Mouse (Mus musculus): ENCODE results near the gene Klk9.

Klk9 gene

DNA sequence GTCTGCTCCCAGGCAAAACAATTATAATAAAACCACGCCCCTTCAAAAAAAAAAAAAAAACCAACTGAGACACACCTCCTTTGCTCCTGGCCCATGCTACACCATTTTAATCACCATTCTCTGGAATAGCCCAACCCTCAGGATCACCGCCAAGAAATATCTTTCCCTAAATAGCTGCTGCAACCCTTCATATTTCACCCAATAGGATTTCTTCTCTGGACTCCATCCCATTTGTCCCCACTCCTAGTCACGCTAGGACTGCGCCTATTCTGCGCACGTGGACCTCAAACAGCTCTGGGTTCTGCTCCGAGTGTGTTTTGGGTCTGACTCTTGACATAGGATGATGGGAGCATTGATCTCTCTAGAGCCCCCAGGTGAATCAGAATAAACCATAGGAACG lies 4.7 kb downstream of the Klk9 start:
- DNase-seq (ENCODE audit: low read depth), result no peak

DNA sequence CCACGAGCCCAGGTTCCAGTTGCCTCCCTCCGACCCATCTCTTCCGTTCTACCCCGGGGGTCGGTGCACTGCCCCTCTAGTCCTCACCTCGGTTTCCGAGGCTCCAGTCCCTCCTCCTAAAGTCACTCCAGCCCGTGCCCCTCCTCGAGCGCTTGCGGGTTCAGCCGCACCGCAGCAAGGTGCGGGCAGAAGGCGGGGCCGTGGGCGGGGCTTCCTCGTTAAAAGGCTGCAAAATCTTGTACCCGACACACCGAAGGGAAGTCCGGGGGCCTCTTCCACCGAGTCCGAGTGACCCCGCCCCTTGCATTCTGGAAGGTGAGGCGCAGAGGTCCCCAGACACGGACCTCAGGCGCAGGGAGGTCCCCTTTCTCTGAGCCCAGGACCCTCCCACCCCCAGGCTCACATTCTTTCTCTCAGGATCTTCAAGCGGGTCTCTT lies 5.7 kb downstream of the Klk9 start, which contains the start of gene Klk8:
Gene Klk8, plus strand, starts transcription at position 245 of the 437 bp plus-strand sequence.
- DNase-seq (ENCODE audit: low read depth), result peak; percentile 23

DNA sequence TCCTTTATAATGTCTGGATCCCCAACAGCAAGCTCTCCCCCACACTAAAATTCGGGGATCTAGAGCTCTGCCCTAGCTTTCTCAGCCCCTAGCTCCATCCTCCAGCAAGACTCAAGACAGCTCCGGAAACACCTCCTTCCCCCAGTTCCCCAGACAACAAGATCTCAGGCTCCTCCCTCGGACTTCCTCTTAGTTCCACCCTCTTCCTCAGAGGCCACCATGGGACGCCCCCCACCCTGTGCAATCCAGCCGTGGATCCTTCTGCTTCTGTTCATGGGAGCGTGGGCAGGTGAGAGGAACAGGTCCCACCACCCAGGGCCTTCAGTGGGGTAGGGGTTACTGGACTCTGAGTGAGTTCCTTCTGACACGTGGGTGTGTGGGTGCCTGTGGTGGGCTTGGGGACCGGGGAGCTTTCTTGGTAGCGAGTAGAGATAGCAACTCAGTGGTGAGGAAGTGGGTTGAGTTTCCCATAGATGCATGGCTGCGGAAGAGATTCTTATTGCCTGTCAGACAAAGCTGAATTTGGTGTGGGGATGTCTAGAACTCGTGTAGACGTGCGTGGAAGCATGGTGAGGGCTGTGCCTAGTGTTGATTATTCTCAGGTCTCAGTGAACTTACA lies 6.3 kb downstream of the Klk9 start:
- DNase-seq (ENCODE audit: low read depth), result peak; percentile 16

DNA sequence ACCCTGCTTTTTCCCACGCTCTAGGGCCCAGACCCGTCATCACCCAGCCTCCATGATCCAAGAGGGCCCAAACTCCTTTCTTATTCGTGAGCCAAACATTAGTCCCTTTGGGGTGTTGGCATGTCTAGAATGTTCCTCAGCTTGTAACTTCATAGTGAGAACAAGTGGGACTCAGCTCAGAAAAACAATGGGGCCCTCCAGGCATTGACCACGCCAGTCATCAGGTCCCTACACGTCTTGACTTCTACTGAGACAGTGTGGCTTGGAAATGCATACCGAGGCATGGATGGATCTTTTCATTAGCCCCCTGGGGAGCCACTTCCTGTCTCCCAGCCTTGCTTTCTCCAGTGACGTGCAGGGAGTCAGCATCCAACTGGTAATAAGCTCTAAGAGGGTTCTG lies 8.2 kb downstream of the Klk9 start:
- no peak for DNase-seq (ENCODE audit: low read depth)

DNA sequence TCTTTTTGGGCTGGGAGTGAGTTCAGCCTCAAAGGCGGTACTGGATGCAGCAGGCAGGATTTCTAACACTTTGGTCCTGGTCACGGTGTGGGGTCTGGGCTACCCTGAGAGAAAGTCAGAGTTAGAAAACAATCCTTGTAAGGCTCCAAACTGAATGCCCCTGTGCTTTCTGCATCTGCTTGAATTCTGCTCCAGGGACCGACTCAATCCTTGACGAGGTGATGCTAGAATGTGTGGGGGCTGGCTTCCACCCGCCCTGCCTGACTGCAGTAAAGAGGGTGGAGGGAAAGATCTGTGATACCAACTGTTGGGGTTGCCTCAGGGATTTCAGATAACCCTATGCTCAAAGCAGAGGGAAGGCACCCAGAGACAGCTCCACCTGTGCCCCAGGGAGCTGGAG lies 19.3 kb downstream of the Klk9 start, which contains the start of gene Klk7:
Gene Klk7, plus strand, starts transcription at position 301 of the 400 bp plus-strand sequence.
- DNase-seq (ENCODE audit: low read depth), result no peak

DNA sequence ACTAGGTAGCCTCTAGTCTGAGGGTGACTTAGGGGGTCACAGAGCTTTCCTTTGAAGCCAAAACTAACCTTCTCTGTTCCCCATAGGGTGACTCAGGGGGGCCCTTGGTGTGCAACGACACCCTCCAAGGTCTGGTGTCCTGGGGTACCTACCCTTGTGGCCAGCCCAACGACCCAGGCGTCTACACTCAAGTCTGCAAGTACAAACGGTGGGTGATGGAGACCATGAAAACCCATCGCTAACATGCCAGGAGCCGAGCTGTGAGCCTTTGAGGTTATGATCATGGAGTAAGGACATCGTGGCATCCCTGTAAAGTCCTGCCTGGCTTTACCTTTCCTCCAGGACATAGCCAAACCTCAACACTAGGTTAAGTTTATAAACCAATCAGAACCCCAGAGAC lies 23.5 kb downstream of the Klk9 start:
- no peak for DNase-seq (ENCODE audit: low read depth)

DNA sequence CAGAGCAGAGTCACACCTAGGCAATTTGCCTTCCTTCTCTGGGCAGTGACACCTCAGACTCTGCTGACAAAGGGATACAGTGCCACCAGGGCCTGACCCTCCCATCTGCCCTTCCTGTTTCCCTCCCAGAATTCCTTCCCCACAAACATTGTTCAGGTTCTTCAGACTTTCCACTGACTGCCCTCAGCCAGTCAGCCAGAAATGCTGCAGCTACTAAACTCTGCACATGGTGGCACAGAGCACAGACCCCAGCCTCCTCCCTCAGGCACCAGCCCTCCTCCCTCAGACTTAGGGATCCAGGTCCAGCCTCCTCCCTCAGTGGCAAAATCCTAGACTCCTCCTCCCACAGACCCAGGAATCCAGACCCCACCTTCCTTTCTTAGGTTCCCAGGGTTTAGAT lies 25.1 kb downstream of the Klk9 start:
- no peak for DNase-seq (ENCODE audit: low read depth)

DNA sequence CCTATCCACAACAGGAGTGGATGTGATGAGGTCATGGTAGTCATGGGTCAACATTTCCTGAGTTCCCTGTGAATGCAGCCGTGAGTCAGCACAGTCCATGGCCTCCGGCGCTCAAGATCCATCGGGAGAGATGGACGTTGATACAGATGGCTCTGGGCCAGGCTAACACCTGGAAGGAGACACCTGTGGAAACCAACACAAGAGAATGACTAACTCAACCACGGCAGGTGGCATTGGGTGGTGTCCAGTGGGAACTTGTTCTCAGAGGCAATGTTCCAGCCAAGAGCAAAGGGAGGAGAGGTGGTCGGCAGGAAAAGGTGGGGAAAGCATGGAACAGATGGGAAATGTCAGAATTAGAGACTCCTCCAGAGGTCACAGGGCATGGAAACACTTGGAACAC lies 29.9 kb downstream of the Klk9 start:
- no peak for DNase-seq (ENCODE audit: low read depth)

DNA sequence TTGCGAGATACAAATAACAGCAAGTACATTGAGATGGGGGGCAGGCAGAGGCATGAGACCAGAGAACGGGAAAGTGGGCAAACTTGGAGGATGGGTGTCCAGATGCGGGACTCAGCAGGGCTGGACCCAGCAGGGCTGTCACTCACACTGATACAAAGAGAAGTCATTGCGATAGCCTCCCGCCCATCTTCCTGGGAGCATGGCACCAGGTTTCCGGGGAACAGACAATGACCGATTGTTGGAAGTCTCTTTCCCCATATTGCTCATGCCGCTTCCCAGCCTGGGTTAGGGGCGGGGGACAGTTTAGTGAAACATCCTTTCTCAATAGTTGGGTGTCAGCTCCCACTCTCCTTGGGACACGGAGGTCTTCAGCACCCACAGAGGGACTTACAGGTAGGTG lies 32.5 kb downstream of the Klk9 start, which contains the start of gene Klk6:
Gene Klk6, plus strand, starts transcription at position 301 of the 400 bp plus-strand sequence.
- DNase-seq (ENCODE audit: low read depth), result no peak

DNA sequence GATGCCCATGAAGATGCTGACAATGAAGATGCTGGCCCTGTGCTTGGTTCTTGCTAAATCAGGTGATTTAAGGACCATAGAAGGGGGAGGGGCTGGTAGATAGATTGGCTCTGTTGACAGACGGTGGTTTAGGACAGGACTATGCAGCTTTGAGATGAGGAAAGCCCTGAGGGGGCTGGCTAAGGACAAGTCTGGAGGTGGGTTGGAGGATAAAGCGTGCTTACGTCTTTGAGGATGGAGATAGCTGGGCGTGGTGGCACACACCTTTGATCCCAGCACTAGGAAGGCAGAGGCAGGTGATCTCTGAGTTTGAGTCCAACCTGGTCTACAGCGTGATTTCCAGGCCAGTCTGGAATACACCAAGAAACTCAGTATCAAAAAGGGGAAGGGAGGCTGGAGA lies 34.4 kb downstream of the Klk9 start:
- no peak for DNase-seq (ENCODE audit: low read depth)

DNA sequence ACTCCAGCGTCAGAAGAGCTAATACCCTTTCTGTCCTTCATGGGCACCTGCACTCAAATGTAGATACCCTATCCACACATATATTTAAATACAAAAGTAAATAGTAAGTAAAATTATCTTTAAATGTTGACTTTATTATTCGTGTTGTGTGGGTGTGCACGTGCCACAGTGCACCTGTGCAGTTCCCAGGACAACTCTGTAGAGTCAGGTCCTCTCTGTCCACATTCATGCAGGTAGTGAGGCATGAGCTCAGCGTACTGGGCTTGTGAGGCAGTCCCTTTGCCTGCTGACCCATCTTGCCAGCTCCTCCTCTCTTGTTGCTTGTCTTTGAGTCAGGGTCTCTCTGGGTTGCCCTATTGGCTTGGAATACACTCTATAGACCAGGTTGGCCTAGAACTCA lies 36.0 kb downstream of the Klk9 start:
- no peak for DNase-seq (ENCODE audit: low read depth)

DNA sequence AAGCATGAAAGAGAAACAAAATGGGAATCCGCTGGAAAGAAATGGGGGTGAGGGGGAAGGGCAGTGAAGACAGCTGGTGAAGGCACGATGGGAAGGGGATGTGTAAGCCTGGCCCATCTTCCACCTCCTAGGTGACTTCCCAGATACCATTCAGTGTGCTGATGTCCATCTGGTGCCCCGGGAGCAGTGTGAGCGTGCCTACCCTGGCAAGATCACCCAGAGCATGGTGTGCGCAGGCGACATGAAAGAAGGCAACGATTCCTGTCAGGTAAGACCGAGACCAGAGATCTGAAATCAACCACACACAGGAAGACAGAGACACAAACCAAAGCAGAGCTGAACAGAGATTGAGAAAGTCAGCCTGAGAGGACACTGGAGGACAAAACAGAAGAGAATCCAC lies 37.3 kb downstream of the Klk9 start:
- no peak for DNase-seq (ENCODE audit: low read depth)

DNA sequence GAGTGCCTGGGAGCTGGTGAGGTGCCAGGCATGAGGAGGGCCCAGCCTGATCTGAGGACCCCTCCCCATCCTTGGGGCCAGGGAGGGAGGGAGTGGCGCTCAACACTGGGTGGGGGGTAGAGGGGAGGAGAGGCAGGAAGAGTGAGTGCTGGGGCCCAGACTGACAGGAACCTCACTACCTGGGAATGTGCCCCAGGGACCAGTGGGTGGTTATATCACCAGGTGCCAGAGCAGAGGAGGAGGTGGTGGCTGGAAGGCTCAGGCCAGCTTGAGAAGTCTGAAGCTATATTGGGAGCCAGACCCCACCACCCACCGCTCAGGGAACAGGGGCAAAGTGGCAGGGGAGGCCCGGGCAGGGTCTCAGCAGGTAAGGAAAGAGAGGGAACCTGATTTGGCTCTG lies 50.0 kb downstream of the Klk9 start, which contains the start of gene Klk5:
Gene Klk5, plus strand, starts transcription at position 271 of the 400 bp plus-strand sequence.
- no peak for DNase-seq (ENCODE audit: low read depth)

DNA sequence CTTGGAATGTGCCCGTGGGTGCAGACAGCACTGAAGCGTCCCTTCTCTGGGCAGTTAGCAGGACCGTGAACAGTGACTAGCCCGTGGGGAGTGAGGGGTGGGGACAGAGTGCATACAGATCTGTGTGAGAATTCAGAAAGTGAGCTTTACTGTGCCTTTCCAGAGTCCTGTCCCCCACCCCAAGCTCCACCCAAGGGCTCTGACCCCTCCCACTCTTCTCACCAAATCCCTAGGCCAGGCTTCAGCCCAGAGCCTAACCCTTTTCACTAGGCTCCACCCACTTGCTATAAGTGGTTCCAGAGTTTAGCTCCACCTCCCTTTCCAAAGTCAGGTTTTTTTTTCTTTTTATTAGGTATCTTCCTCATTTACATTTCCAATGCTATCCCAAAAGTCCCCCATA lies 52.1 kb downstream of the Klk9 start:
- DNase-seq (ENCODE audit: low read depth), result no peak

Data from c-Kit-positive CD71-negative TER-119-negative erythroid progenitor cells, embryonic 14.5 days (primary cell).